Mouse (Mus musculus): Measurements from ENCODE around the gene Sufu. TPM values are rescaled to one million over a fixed set of nuclear protein-coding genes. Genes with fewer than 3 reads are reported as not detected.

Sufu gene
- total RNA-seq, 2 experiments from 2014 or later = 18.3 to 18.6 TPM

GRCm38 (mm10) chr19:46534542-46535098 lies 137.9 kb downstream of the Sufu start:
- intact Hi-C loops (cut with DNase I) = no loop called here
- DNase-seq (ENCODE audit: low spot score in 2 of 2) = no peak

- no peak for DNase-seq (ENCODE audit: low spot score in 2 of 2)
- intact Hi-C loops (cut with DNase I) = no loop called here
Measured at GRCm38 (mm10) chr19:46537357-46537756, 140.7 kb downstream of the Sufu start.

- intact Hi-C loops (cut with DNase I) = no loop called here
- no peak for DNase-seq (ENCODE audit: low spot score in 2 of 2)
Measured at GRCm38 (mm10) chr19:46538213-46538612, 141.5 kb downstream of the Sufu start.

Other genes with a start within 250 kb of the Sufu start
- not detected for gene Pitx3, start 248.6 kb upstream of the Sufu start, total RNA-seq (2021)
- gene Gbf1, start 244.4 kb upstream of the Sufu start, total RNA-seq (2021) = 10 to 100 TPM; 91.1 to 99.0 TPM
- 1 to 10 TPM; 2.1 to 2.9 TPM for gene Nfkb2, start 92.6 kb upstream of the Sufu start, total RNA-seq (2021)
- 100 to 1,000 TPM; 614 to 671 TPM for gene Psd, start 69.7 kb upstream of the Sufu start, total RNA-seq (2021)
- 10 to 100 TPM; 26.7 to 28.7 TPM for gene Fbxl15, start 68.7 kb upstream of the Sufu start, total RNA-seq (2021)
- gene Cuedc2, start 58.2 kb upstream of the Sufu start, total RNA-seq (2021) = 100 to 1,000 TPM; 166 to 216 TPM
- gene Mfsd13a, start 55.8 kb upstream of the Sufu start, total RNA-seq (2021) = 10 to 100 TPM; 25.6 to 27.8 TPM
- gene 2310034G01Rik, start 46.6 kb upstream of the Sufu start, total RNA-seq (2021) = under 1 TPM; 0.62 to 0.68 TPM
- gene Actr1a, start 1.1 kb upstream of the Sufu start, total RNA-seq (2021) = 100 to 1,000 TPM; 175 to 195 TPM
- 100 to 1,000 TPM; 109 to 114 TPM for gene Trim8, start 104.8 kb downstream of the Sufu start, total RNA-seq (2021)
- 100 to 1,000 TPM; 112 to 120 TPM for gene Arl3, start 176.3 kb downstream of the Sufu start, total RNA-seq (2021)
- 1 to 10 TPM; 4.3 to 7.1 TPM for gene Sfxn2, start 176.5 kb downstream of the Sufu start, total RNA-seq (2021)
- 10 to 100 TPM; 34.2 to 38.3 TPM for gene Wbp1l, start 202.2 kb downstream of the Sufu start, total RNA-seq (2021)